In genomic region chr5:140408801-140409200, GRCm38 (mm10) we compare ENCODE assay signal across 25 mouse cellular contexts. TPM values are rescaled to one million over a fixed set of nuclear protein-coding genes. Genes with fewer than 3 reads are reported as not detected.
DNase-seq lines count a peak whose midpoint lies in the region; ATAC-seq and TF ChIP-seq lines count a peak whose summit lies in the region.
"Had no signal": no experiment of that assay in that cellular context is flagged by ENCODE, and none has a peak within 500 bp of the region (broad histone marks: within the 10 kb centered on the region; RNA-seq: fewer than 3 reads in every experiment).

No protein-coding gene starts in this region.

- DNase-seq in forebrain, postnatal 0 days, result no peak
- DNase-seq in forebrain, embryonic 10.5 days (ENCODE audit: extremely low spot score, low spot score), result no peak
- DNase-seq in lung, postnatal 0 days (ENCODE audit: low spot score), result no peak
- DNase-seq in lung, adult 2 months, result no peak
- DNase-seq in Patski (ENCODE audit: low read depth, low spot score), result no peak
- no peak for DNase-seq in testis, postnatal 10 days (ENCODE audit: low spot score)
- no peak for DNase-seq in left cerebral cortex, postnatal 10 days (ENCODE audit: extremely low spot score in 1 of 2, low spot score in 2 of 2)
- DNase-seq: adrenal gland, adult 2 months; adrenal gland, postnatal 25 days; cerebellum, adult 2 months; cerebellum, postnatal 10 days; embryo, embryonic 11 days; gastrocnemius, postnatal 10 days; heart, adult 18-20 months; heart, postnatal 10 days; heart, postnatal 4 days had no signal

- H3K4me2 ChIP-seq in forebrain, postnatal 0 days (ENCODE audit: low read depth), result no peak overlapping the region
- no peak overlapping the region for H3K4me2 ChIP-seq in lung, postnatal 0 days (replicated peaks; ENCODE audit: low read depth, low read length)
- H3K4me2 ChIP-seq: embryonic facial prominence, embryonic 15.5 days; forebrain, embryonic 15.5 days; hindbrain, embryonic 13.5 days had no signal

- no peak for ATAC-seq in forebrain, postnatal 0 days
- no peak for ATAC-seq in lung, postnatal 0 days
- ATAC-seq in Patski, result no peak
- ATAC-seq: forebrain, embryonic 15.5 days had no signal

- no peak overlapping the region for H3K27ac ChIP-seq in forebrain, postnatal 0 days (ENCODE audit: low read depth, low read length)
- no peak overlapping the region for H3K27ac ChIP-seq in forebrain, embryonic 10.5 days
- H3K27ac ChIP-seq in lung, postnatal 0 days (ENCODE audit: low read length), result no peak overlapping the region
- H3K27ac ChIP-seq: embryonic facial prominence, embryonic 15.5 days; forebrain, embryonic 15.5 days; heart, embryonic 10.5 days; hindbrain, embryonic 13.5 days had no signal

- CTCF ChIA-PET in Patski (lab: Charles Lee), result no interaction called here

- H3K4me3 ChIP-seq in forebrain, postnatal 0 days (ENCODE audit: low read depth, low read length), result no peak overlapping the region
- H3K4me3 ChIP-seq in forebrain, embryonic 10.5 days, result no peak overlapping the region
- no peak overlapping the region for H3K4me3 ChIP-seq in lung, postnatal 0 days (ENCODE audit: low read depth, low read length)
- no peak overlapping the region for H3K4me3 ChIP-seq in lung, adult 2 months (replicated peaks; ENCODE audit: extremely low read depth, low read depth, low read length)
- H3K4me3 ChIP-seq: embryonic facial prominence, embryonic 15.5 days; erythroblast, embryonic 14.5 days; forebrain, embryonic 15.5 days; heart, embryonic 10.5 days; hindbrain, embryonic 13.5 days had no signal

- H3K4me1 ChIP-seq in forebrain, postnatal 0 days (ENCODE audit: insufficient read depth), result no peaks in the 10 kb centered on the region
- H3K4me1 ChIP-seq in forebrain, embryonic 10.5 days, result 0 out of 2 replicates have a peak, but pooled peaks cover 6% of the 10 kb centered on the region
- no peaks in the 10 kb centered on the region for H3K4me1 ChIP-seq in lung, postnatal 0 days (ENCODE audit: insufficient read depth, low read depth, low read length)
- H3K4me1 ChIP-seq in lung, adult 2 months (ENCODE audit: control insufficient read depth, insufficient read depth, low read length), result no peaks in the 10 kb centered on the region
- H3K4me1 ChIP-seq: embryonic facial prominence, embryonic 15.5 days; forebrain, embryonic 15.5 days; heart, embryonic 10.5 days; hindbrain, embryonic 13.5 days had no signal

- no peaks in the 10 kb centered on the region for H3K27me3 ChIP-seq in forebrain, postnatal 0 days (ENCODE audit: insufficient read depth, low read length)
- no peaks in the 10 kb centered on the region for H3K27me3 ChIP-seq in forebrain, embryonic 10.5 days (ENCODE audit: poor library complexity, severe bottlenecking)
- H3K27me3 ChIP-seq in lung, postnatal 0 days (replicated peaks; ENCODE audit: insufficient read depth, low read length), result no peaks in the 10 kb centered on the region
- H3K27me3 ChIP-seq in Patski, result no peaks in the 10 kb centered on the region
- H3K27me3 ChIP-seq: embryonic facial prominence, embryonic 15.5 days; forebrain, embryonic 15.5 days; hindbrain, embryonic 13.5 days had no signal

- no peak for TF ChIP-seq POLR2A in lung, adult 2 months (IDR thresholded peaks at IDR 0.05; ENCODE audit: borderline replicate concordance, extremely low read depth, low read depth, low read length)

- intact Hi-C loops in left cerebral cortex, postnatal 10 days (cut with DNase I), result no loop called here

- TF ChIP-seq EP300 in lung, postnatal 0 days (IDR thresholded peaks at IDR 0.05), result no peak

- no peaks in the 10 kb centered on the region for H3K9me3 ChIP-seq in forebrain, postnatal 0 days (ENCODE audit: low read length)
- H3K9me3 ChIP-seq in forebrain, embryonic 10.5 days, result no peaks in the 10 kb centered on the region; the same call in 1 of the 2 replicates
- no peaks in the 10 kb centered on the region for H3K9me3 ChIP-seq in lung, postnatal 0 days (ENCODE audit: low read length)
- H3K9me3 ChIP-seq: embryonic facial prominence, embryonic 15.5 days; forebrain, embryonic 15.5 days; heart, embryonic 10.5 days; hindbrain, embryonic 13.5 days had no signal

- 0 out of 2 replicates have a peak, but pooled peaks have one; percentile 8 for TF ChIP-seq CTCF in forebrain, postnatal 0 days (IDR thresholded peaks at IDR 0.05; ENCODE audit: low read depth)
- 0 out of 2 replicates have a peak, but pooled peaks have one; percentile 11 for TF ChIP-seq CTCF in lung, postnatal 0 days (IDR thresholded peaks at IDR 0.05)
- no peak for TF ChIP-seq CTCF in lung, adult 2 months (IDR thresholded peaks at IDR 0.05; ENCODE audit: insufficient read depth, low read length)
- TF ChIP-seq CTCF in Patski (IDR thresholded peaks at IDR 0.05), result peak; percentile 32

- H3K9ac ChIP-seq in forebrain, postnatal 0 days, result no peak overlapping the region
- H3K9ac ChIP-seq in lung, postnatal 0 days (replicated peaks; ENCODE audit: low read depth), result no peak overlapping the region
- H3K9ac ChIP-seq: embryonic facial prominence, embryonic 15.5 days; forebrain, embryonic 15.5 days; hindbrain, embryonic 13.5 days had no signal

- POLR2A ChIA-PET in Patski (lab: Charles Lee), result no interaction called here

- in situ Hi-C loops in Patski (cut with MboI; ENCODE audit: low pct_unique_long_range_greater_than_20kb), result no loop called here

- H3K36me3 ChIP-seq in forebrain, postnatal 0 days (ENCODE audit: insufficient read depth), result no peaks in the 10 kb centered on the region
- H3K36me3 ChIP-seq in forebrain, embryonic 10.5 days (replicated peaks), result no peaks in the 10 kb centered on the region
- no peaks in the 10 kb centered on the region for H3K36me3 ChIP-seq in lung, postnatal 0 days (ENCODE audit: insufficient read depth, low read length)
- H3K36me3 ChIP-seq: embryonic facial prominence, embryonic 15.5 days; forebrain, embryonic 15.5 days; heart, embryonic 10.5 days; hindbrain, embryonic 13.5 days had no signal

RNA-seq across cellular contexts. Expression of gene Eif3b, which starts 10.3 kb away (rescaled TPM):
- total RNA-seq in forebrain, postnatal 0 days (2014; rRNA removed), result 32.3 and 41.4 TPM in 2 replicates
- polyA plus RNA-seq in forebrain, postnatal 0 days (2015; fragmentation: Nextera tagmentation; extraction: Ambion mirVana), result 64.0 and 73.0 TPM in 2 replicates
- 155 and 165 TPM in 2 replicates for polyA plus RNA-seq in forebrain, embryonic 10.5 days (2016; fragmentation: Nextera tagmentation; extraction: Ambion mirVana)
- polyA plus RNA-seq in lung, postnatal 0 days (2015; fragmentation: Nextera tagmentation; extraction: Ambion mirVana), result 69.8 and 81.5 TPM in 2 replicates
- polyA plus RNA-seq in lung, adult 2 months (2012; rRNA removed), result 83.0 and 86.2 TPM in 2 replicates
- polyA plus RNA-seq in Patski (2021), result 258 TPM
- total RNA-seq in left cerebral cortex, postnatal 10 days (2021), result 100 to 1,000 TPM; 120 TPM

RNA-seq across cellular contexts. Expression of gene Snx8, which starts 19.7 kb away (rescaled TPM):
- total RNA-seq in forebrain, postnatal 0 days (2014; rRNA removed), result 42.8 and 54.6 TPM in 2 replicates
- polyA plus RNA-seq in forebrain, postnatal 0 days (2015; fragmentation: Nextera tagmentation; extraction: Ambion mirVana), result 21.1 and 31.1 TPM in 2 replicates
- polyA plus RNA-seq in forebrain, embryonic 10.5 days (2016; fragmentation: Nextera tagmentation; extraction: Ambion mirVana), result 27.3 and 28.9 TPM in 2 replicates
- 16.7 and 17.1 TPM in 2 replicates for polyA plus RNA-seq in lung, postnatal 0 days (2015; fragmentation: Nextera tagmentation; extraction: Ambion mirVana)
- 18.7 and 20.0 TPM in 2 replicates for polyA plus RNA-seq in lung, adult 2 months (2012; rRNA removed)
- 26.3 TPM for polyA plus RNA-seq in Patski (2021)
- total RNA-seq in left cerebral cortex, postnatal 10 days (2021), result 10 to 100 TPM; 22.3 to 24.5 TPM

RNA-seq across cellular contexts. Expression of gene Gm4869, which starts 36.6 kb away (rescaled TPM):
- total RNA-seq in forebrain, postnatal 0 days (2014; rRNA removed), result 0.10 TPM in 1 of 2 replicates, not detected in the other
- not detected in 2 replicates for polyA plus RNA-seq in forebrain, postnatal 0 days (2015; fragmentation: Nextera tagmentation; extraction: Ambion mirVana)
- polyA plus RNA-seq in forebrain, embryonic 10.5 days (2016; fragmentation: Nextera tagmentation; extraction: Ambion mirVana), result not detected in 2 replicates
- polyA plus RNA-seq in lung, postnatal 0 days (2015; fragmentation: Nextera tagmentation; extraction: Ambion mirVana), result not detected in 2 replicates
- 0.05 TPM in 1 of 2 replicates, not detected in the other for polyA plus RNA-seq in lung, adult 2 months (2012; rRNA removed)
- polyA plus RNA-seq in Patski (2021), result not detected
- total RNA-seq in left cerebral cortex, postnatal 10 days (2021), result not detected
- total RNA-seq: common myeloid progenitor, adult 5-6 weeks; gastrocnemius, postnatal 10 days; gastrocnemius, postnatal 4 days; heart, adult 18-20 months; heart, postnatal 10 days; heart, postnatal 4 days had no signal
- polyA plus RNA-seq: cerebellum, adult 2 months; erythroblast, embryonic 14.5 days; forebrain, embryonic 11.5 days; forebrain, embryonic 15.5 days; heart, embryonic 10.5 days; heart, embryonic 14.5 days; hindbrain, embryonic 13.5 days had no signal
